Mouse (Mus musculus) myocyte (in vitro differentiated cells): ENCODE data around the gene Klf4. TPM values are rescaled to one million over a fixed set of nuclear protein-coding genes. Genes with fewer than 3 reads are reported as not detected.

Experiments
- H3K27me3 ChIP-seq: one replicate; pipeline ENCODE4 v1.6.1; 2011; ENCODE audit not compliant: control insufficient read depth, insufficient read depth, insufficient read length
- H3K36me3 ChIP-seq: one replicate; pipeline ENCODE4 v1.6.1; 2011; ENCODE audit not compliant: control insufficient read depth, insufficient read depth
- H3K4me2 ChIP-seq: one replicate; pipeline ENCODE4 v1.6.1; 2011; ENCODE audit warnings: low read depth, control low read depth
- H3K4me3 ChIP-seq: one replicate; pipeline ENCODE4 v1.5.1; 2011; ENCODE audit warnings: mild to moderate bottlenecking, control low read depth, moderate library complexity
- H3K79me2 ChIP-seq: one replicate; pipeline ENCODE4 v1.6.1; 2011; ENCODE audit not compliant: control insufficient read depth, insufficient read depth
- H3ac ChIP-seq: one replicate; pipeline ENCODE4 v1.6.1; 2011; ENCODE audit not compliant: control insufficient read depth, insufficient read length
- CEBPB ChIP-seq: IDR thresholded peaks from 2 replicates; pipeline ENCODE4 v1.6.1; 2011; ENCODE audit warnings: mild to moderate bottlenecking, moderate library complexity; ENCODE audit not compliant: poor library complexity, insufficient read depth, severe bottlenecking
- E2F4 ChIP-seq: IDR thresholded peaks from one replicate; pipeline ENCODE4 v1.6.1; 2011; ENCODE audit warnings: mild to moderate bottlenecking, control low read depth, moderate library complexity; ENCODE audit not compliant: insufficient read depth
- MAX ChIP-seq: IDR thresholded peaks from one replicate; pipeline ENCODE4 v1.6.1; 2011; ENCODE audit warnings: low read depth, mild to moderate bottlenecking, control low read depth
- MYOD1 ChIP-seq, 3 experiments: IDR thresholded peaks; one replicate each; pipeline ENCODE4 v1.6.1; 2011; ENCODE audit warnings: control low read depth in 2 of 3, low read depth in 2 of 3, mild to moderate bottlenecking in 2 of 3, moderate library complexity in 1 of 3; ENCODE audit not compliant: insufficient read length in 2 of 3, control insufficient read depth in 1 of 3
- MYOG ChIP-seq, 3 experiments: IDR thresholded peaks; one replicate each; pipeline ENCODE4 v1.6.1; 2011; ENCODE audit warnings: control low read depth in 2 of 3, low read depth in 2 of 3, mild to moderate bottlenecking in 2 of 3; ENCODE audit not compliant: insufficient read length in 2 of 3, control insufficient read depth in 1 of 3, insufficient read depth in 1 of 3
- POLR2A ChIP-seq: IDR thresholded peaks from one replicate; pipeline ENCODE4 v1.6.1; 2011; ENCODE audit warnings: low read depth, mild to moderate bottlenecking, control low read depth, moderate library complexity; ENCODE audit not compliant: insufficient read length
- POLR2AphosphoS2 ChIP-seq: IDR thresholded peaks from one replicate; pipeline ENCODE4 v1.6.1; 2011; ENCODE audit warnings: low read depth, control low read depth; ENCODE audit not compliant: insufficient read length
- REST ChIP-seq: IDR thresholded peaks from one replicate; pipeline ENCODE4 v1.6.1; 2011; ENCODE audit warnings: mild to moderate bottlenecking, control low read depth, moderate library complexity; ENCODE audit not compliant: insufficient read depth, insufficient read length
- SRF ChIP-seq: IDR thresholded peaks from one replicate; pipeline ENCODE4 v1.6.1; 2011; ENCODE audit warnings: low read depth; ENCODE audit not compliant: control insufficient read depth, insufficient read length
- TCF12 ChIP-seq: IDR thresholded peaks from one replicate; pipeline ENCODE4 v1.6.1; 2011; ENCODE audit warnings: mild to moderate bottlenecking, control low read depth; ENCODE audit not compliant: poor library complexity, insufficient read depth, severe bottlenecking
- TCF3 ChIP-seq: IDR thresholded peaks from one replicate; pipeline ENCODE4 v1.6.1; 2011; ENCODE audit warnings: low read depth, control low read depth; ENCODE audit not compliant: insufficient read length
- USF1 ChIP-seq: IDR thresholded peaks from one replicate; pipeline ENCODE4 v1.6.1; 2011; ENCODE audit warnings: low read depth, mild to moderate bottlenecking, control low read depth, moderate library complexity
- polyA plus RNA-seq: library from polyadenylated mRNA; unstranded; fragments of >200 nt; fragmentation: generic; extraction: Trizol; gene quantifications from one replicate; pipeline ENCODE4 v1.2.1, GENCODE M21; 2012; ENCODE audit warnings: missing spikeins

Klf4 gene
- polyA plus RNA-seq, 1 experiment = 84.3 TPM

GRCm38 (mm10) chr4:55563050-55563449 lies 30.8 kb upstream of the Klf4 start:
- Histone ChIP-seq H3K27me3 (no peaks in the 10 kb centered on the region), H3K36me3 (no peaks in the 10 kb centered on the region), H3ac (no peak overlapping the region), H3K79me2 (no peaks in the 10 kb centered on the region), H3K4me2 (no peak overlapping the region), H3K4me3 (no peak overlapping the region)
- TF ChIP-seq SRF = no peak
- TF ChIP-seq CEBPB = no peak
- TF ChIP-seq MYOG (IDR thresholded peaks at IDR 0.05; ENCODE audit: control insufficient read depth in 1 of 3, insufficient read depth in 1 of 3, insufficient read length in 2 of 3, low read depth in 2 of 3) = no peak

DNA sequence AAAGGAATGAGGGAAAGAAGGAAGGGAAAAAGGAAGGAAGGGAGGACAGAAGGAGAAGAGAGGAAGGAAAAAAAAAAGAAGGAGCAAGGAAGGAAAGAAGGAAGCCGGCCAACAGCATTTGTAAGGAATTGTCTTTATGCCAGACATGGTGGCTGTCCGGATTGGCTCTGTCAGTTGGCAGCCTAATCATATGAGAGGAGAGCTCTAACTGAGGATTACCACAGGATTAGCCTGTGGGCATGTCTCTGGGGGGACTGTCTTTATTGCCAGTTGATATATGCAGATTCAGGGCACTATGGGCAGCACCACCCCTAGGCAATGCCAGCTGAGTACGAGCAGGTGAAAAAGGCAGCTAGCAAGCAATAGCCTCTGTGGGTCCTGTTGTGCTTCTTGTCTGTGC lies 29.8 kb upstream of the Klf4 start:
- Histone ChIP-seq H3K4me2 (no peak overlapping the region), H3ac (no peak overlapping the region), H3K27me3 (no peaks in the 10 kb centered on the region), H3K79me2 (no peaks in the 10 kb centered on the region), H3K36me3 (no peaks in the 10 kb centered on the region), H3K4me3 (no peak overlapping the region)
- TF ChIP-seq REST (no peak), USF1 (no peak), MYOG (IDR thresholded peaks at IDR 0.05; ENCODE audit: control insufficient read depth in 1 of 3, insufficient read depth in 1 of 3, insufficient read length in 2 of 3, low read depth in 2 of 3) (no peak)

DNA sequence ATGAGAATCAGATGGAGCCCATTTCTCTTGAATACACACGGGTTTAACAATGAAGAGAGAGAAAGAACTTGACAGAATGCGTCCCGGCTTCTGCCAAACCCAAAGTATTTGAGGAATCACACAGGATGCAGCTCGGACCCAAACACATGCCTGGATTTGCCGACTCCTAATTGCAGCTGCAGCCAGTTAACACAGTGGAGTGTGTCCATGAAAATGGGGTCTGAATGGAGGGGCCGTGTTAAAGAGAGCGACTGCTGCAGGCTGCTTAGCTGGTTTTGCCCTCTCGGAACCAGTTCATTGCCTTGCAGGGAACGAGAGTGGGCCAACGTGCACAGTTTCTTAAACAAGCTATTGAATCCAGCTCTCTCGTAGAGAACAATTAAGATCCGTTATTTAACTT lies 14.6 kb upstream of the Klf4 start:
- Histone ChIP-seq H3K79me2 (no peaks in the 10 kb centered on the region), H3ac (no peak overlapping the region), H3K27me3 (no peaks in the 10 kb centered on the region), H3K36me3 (no peaks in the 10 kb centered on the region), H3K4me2 (no peak overlapping the region), H3K4me3 (no peak overlapping the region)
- TF ChIP-seq TCF12 (no peak), POLR2AphosphoS2 (no peak), TCF3 (no peak), POLR2A (no peak), REST (no peak), MYOD1 (IDR thresholded peaks at IDR 0.05; ENCODE audit: control insufficient read depth in 1 of 3, insufficient read length in 2 of 3, low read depth in 2 of 3) (no peak), E2F4 (no peak), MYOG (IDR thresholded peaks at IDR 0.05; ENCODE audit: control insufficient read depth in 1 of 3, insufficient read depth in 1 of 3, insufficient read length in 2 of 3, low read depth in 2 of 3) (no peak), USF1 (no peak), CEBPB (no peak), SRF (no peak), MAX (no peak)

DNA sequence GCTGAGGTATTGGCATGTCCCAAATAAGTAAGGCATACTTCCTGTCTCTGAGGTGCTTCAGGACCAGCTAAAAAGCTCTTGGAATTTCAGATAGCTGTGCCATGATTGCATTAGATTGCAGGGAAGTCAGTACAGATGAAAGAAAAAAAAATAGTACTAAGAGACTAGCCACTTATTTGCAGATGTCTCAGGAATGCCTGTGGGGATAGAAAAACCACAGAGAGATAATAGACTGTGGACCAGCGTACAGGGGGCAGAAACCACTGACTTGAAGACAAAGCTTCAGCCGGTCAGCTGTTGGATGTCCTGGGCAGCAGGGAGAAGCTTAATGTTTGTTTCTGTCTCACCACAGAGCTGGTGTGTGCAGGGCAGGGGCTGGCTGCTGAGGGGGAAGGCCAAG lies 10.5 kb upstream of the Klf4 start:
- peak overlapping the region; percentile 66 for H3K4me2 ChIP-seq
- H3K36me3 ChIP-seq = no peaks in the 10 kb centered on the region
- TF ChIP-seq MYOD1 (IDR thresholded peaks at IDR 0.05; ENCODE audit: control insufficient read depth in 1 of 3, insufficient read length in 2 of 3, low read depth in 2 of 3) (peak; percentile 38 to 88 (median 84)), TCF12 (peak; percentile 56), USF1 (no peak), POLR2A (no peak), MYOG (IDR thresholded peaks at IDR 0.05; ENCODE audit: control insufficient read depth in 1 of 3, insufficient read depth in 1 of 3, insufficient read length in 2 of 3, low read depth in 2 of 3) (peak; percentile 38 to 93 (median 69)), CEBPB (peak; percentile 98), SRF (no peak), MAX (no peak), TCF3 (no peak), E2F4 (no peak), POLR2AphosphoS2 (peak; percentile 56), REST (no peak)

GRCm38 (mm10) chr4:55541654-55542053 lies 9.4 kb upstream of the Klf4 start:
- TF ChIP-seq MYOG (IDR thresholded peaks at IDR 0.05; ENCODE audit: control insufficient read depth in 1 of 3, insufficient read depth in 1 of 3, insufficient read length in 2 of 3, low read depth in 2 of 3) (no peak), USF1 (no peak), SRF (no peak), POLR2AphosphoS2 (peak; percentile 47), E2F4 (no peak), POLR2A (no peak), MAX (peak; percentile 8), CEBPB (no peak), MYOD1 (IDR thresholded peaks at IDR 0.05; ENCODE audit: control insufficient read depth in 1 of 3, insufficient read length in 2 of 3, low read depth in 2 of 3) (no peak), TCF3 (no peak)
- Histone ChIP-seq H3ac (no peak overlapping the region), H3K79me2 (no peaks in the 10 kb centered on the region), H3K4me2 (peak overlapping the region; percentile 66), H3K27me3 (no peaks in the 10 kb centered on the region), H3K36me3 (no peaks in the 10 kb centered on the region), H3K4me3 (no peak overlapping the region)

More for the DNA sequence above, 10.5 kb upstream of the Klf4 start:
- no peaks in the 10 kb centered on the region for H3K27me3 ChIP-seq
- no peak overlapping the region for H3ac ChIP-seq
- no peak overlapping the region for H3K4me3 ChIP-seq
- no peaks in the 10 kb centered on the region for H3K79me2 ChIP-seq
